Mouse (Mus musculus) embryonic facial prominence, embryonic 13.5 days (tissue): ENCODE data around the gene Gtpbp3. TPM values are rescaled to one million over a fixed set of nuclear protein-coding genes. Genes with fewer than 3 reads are reported as not detected.

ENCODE experiments used
- ATAC-seq: fragments of 200-750 bp; cut with Nextera tagmentation; 2 replicates; pipeline ENCODE4 v1.8.0; 2017; ENCODE audit warnings: low read depth; ENCODE audit not compliant: insufficient number of reproducible peaks, insufficient read depth, low FRiP score, low TSS enrichment
- H3K27ac ChIP-seq: fragments of 300-500 bp; sonication (generic); 2 replicates; pipeline ENCODE4 v1.5.1; 2015; ENCODE audit warnings: moderate library complexity, mild to moderate bottlenecking, inconsistent platforms
- H3K27me3 ChIP-seq: fragments of 300-500 bp; sonication (generic); 2 replicates; pipeline ENCODE4 v1.6.1; 2015; ENCODE audit warnings: mild to moderate bottlenecking, inconsistent platforms
- H3K36me3 ChIP-seq: fragments of 300-500 bp; sonication (generic); 2 replicates; pipeline ENCODE4 v1.6.1; 2015; ENCODE audit warnings: mild to moderate bottlenecking, inconsistent platforms
- H3K4me1 ChIP-seq: fragments of 300-500 bp; sonication (generic); 2 replicates; pipeline ENCODE4 v1.6.1; 2015; ENCODE audit warnings: inconsistent platforms
- H3K4me2 ChIP-seq: fragments of 300-500 bp; sonication (generic); 2 replicates; pipeline ENCODE4 v1.6.1; 2015; ENCODE audit warnings: moderate library complexity, mild to moderate bottlenecking, inconsistent platforms
- H3K4me3 ChIP-seq: fragments of 300-500 bp; sonication (generic); 2 replicates; pipeline ENCODE4 v1.5.1; 2015; ENCODE audit warnings: mild to moderate bottlenecking, inconsistent platforms
- H3K9ac ChIP-seq: fragments of 300-500 bp; sonication (generic); 2 replicates; pipeline ENCODE4 v1.6.1; 2015; ENCODE audit warnings: mild to moderate bottlenecking, inconsistent platforms
- H3K9me3 ChIP-seq: fragments of 300-500 bp; sonication (generic); 2 replicates; pipeline ENCODE4 v1.6.1; 2016; ENCODE audit warnings: inconsistent platforms
- WGBS: fragments of 180-500 bp; shearing (Covaris S2); methylation state at CpG from one replicate; pipeline ENCODE4 v1.1.7; 2015; ENCODE audit warnings: mixed read lengths; 5-methylcytosine and 5-hydroxymethylcytosine counted together
- polyA plus RNA-seq: library from polyadenylated mRNA; unstranded; fragments of >200 nt; fragmentation: Nextera tagmentation; extraction: Ambion mirVana; gene quantifications from 2 replicates; pipeline ENCODE4 v1.2.1, GENCODE M21; 2015

Gtpbp3 gene
- polyA plus RNA-seq, 1 experiment from 2014 or later = 23.5 TPM

DNA sequence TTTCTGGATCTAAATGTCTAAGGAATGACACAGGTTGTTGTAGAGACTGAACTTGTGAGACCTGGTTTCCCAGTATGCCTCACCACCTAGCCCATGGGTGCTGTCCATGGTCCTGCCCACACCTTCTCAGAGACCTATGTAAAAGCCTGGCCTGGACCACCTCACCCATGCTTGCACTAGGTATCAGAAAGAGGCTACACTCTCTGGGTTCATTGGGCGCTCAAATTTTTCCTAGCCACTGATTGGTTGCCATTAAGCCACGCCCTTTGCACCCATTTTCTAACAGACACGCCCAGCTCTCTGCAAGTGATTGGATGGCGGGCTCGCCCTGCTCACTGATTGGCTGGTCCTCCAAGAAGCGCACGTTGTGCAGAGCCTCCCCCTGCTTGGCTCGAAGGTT is 4.0 kb upstream of the Gtpbp3 start:
- Histone ChIP-seq H3K27me3 (no peaks in the 10 kb centered on the region), H3K4me2 (no peak overlapping the region), H3K4me3 (no peak overlapping the region), H3K9me3 (no peaks in the 10 kb centered on the region), H3K4me1 (peaks cover 25% of the 10 kb centered on the region), H3K9ac (no peak overlapping the region; the same call in 1 of the 2 replicates), H3K27ac (no peak overlapping the region), H3K36me3 (peaks cover 51% of the 10 kb centered on the region)
- WGBS = 48% methylated on average over 8 of the region's 8 CpGs
- ATAC-seq = no peak

DNA sequence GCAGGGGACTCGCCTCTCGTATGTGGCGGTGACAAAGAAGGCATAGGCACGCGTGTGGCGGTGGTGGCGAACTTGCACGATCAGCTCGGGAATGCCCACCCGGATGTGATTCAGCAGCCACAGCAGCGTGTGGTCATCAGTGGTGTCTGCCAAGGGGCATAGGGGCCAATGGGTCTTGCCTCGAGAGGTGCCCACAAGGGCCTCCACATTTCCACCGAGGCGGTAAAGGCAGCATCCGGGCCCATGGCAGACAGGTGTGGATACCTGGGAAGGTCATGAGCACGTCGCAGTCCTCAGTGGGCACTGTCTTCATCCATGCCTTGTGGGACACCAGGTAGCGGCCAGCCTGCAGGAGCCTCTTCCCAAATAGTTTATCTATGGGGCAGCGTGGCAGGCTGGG is 3.2 kb upstream of the Gtpbp3 start:
- 93% methylated on average over 19 of the region's 19 CpGs for WGBS
- Histone ChIP-seq H3K4me2 (peak overlapping the region; percentile 93), H3K4me1 (peaks cover 34% of the 10 kb centered on the region), H3K27me3 (no peaks in the 10 kb centered on the region), H3K27ac (no peak overlapping the region), H3K9me3 (no peaks in the 10 kb centered on the region), H3K9ac (peak overlapping the region; percentile 93), H3K4me3 (peak overlapping the region; percentile 86), H3K36me3 (peaks cover 44% of the 10 kb centered on the region)
- no peak for ATAC-seq

DNA sequence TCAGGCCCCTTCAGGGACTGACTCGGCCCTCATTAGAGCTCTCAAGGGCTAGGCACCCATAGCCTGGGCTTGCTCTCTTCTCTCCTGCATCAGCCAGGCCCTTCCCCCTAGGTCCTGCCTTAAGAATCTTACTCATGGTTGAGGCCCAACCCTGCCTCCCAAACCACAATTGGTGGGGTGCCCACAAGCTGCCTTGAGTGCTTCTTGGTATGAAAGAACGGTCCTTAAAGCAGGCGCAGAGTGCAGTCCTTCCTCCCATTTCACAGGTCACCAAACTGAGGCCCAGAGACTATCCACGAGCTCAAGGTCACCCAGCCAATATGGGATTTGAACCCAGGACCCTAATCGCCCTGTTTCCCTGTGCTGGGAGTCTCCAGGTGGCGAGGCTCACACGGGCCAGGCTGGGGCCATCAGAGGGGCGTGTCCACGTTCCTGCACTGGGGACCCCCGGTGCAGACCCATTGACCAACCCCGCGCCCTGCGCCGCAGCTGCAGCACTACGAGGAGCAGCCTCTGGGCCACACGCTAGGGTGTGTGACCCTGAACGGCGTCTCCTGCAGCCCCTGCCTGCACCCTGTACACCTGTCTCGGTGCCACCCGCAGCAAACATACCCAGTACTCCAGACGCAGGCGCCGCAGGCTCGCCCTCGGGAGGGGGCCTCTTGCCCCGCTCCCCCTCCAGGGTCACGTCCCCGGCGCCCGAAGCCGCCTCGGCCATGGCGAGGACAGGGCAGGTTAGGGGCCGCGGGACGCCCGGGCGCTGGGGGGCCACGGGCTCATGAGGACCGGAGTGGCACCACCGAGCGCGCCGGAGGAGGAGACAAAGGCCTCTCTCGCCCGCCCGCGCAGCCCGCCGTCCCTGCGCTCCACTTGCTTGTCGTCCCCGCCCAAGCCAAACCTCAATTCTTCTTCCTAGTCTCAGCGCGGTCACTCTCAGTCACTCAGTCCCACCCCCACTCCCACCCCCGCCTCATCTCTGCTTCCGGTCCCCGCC is 2.5 kb upstream of the Gtpbp3 start, which contains the start of gene Ano8:
Ano8 (minus strand) TSS at position 822 of the 994 bp plus-strand sequence.
- Histone ChIP-seq H3K36me3 (peaks cover 41% of the 10 kb centered on the region), H3K4me3 (peak within 1 kb of the TSS; percentile 86), H3K27me3 (no peaks in the 10 kb centered on the region), H3K27ac (peak within 1 kb of the TSS; percentile 68), H3K4me1 (peaks cover 39% of the 10 kb centered on the region), H3K4me2 (peak within 1 kb of the TSS; percentile 93), H3K9ac (peak within 1 kb of the TSS; percentile 93), H3K9me3 (no peaks in the 10 kb centered on the region)
- peak; percentile 62; the same call in 1 of the 2 replicates for ATAC-seq
- WGBS = 5% methylated on average over 55 of the region's 58 CpGs

GRCm38 (mm10) chr8:71486136-71486529 is 1.8 kb upstream of the Gtpbp3 start:
- WGBS = 14% methylated on average over 7 of the region's 7 CpGs
- ATAC-seq = no peak

DNA sequence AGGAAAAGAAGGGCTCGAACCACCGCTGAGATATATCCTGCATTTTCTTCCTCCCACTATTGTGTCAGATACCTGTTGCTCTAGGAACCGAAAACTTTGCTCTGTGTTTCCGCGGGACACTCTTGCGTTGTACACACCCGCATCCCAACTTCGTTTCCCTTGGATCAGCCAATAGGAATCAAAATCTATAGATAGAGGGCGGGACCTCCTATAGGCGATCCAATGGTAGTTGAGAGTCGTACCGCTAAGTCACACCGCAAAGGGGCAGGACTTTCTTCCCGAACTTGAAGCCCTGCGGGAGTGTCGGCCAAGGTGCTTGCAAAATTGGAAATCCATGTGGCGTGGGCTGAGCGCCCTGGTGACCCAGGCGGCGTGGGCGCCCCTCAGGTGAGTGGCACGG is 551 bp downstream of the Gtpbp3 start:
- peak; percentile 84 for ATAC-seq
- H3K4me2 ChIP-seq = peak overlapping the region; percentile 100
- H3K4me1 ChIP-seq = peaks cover 39% of the 10 kb centered on the region
- H3K27ac ChIP-seq = peak overlapping the region; percentile 94; the same call in 1 of the 2 replicates
- H3K4me3 ChIP-seq = peak overlapping the region; percentile 90
- H3K9me3 ChIP-seq = no peaks in the 10 kb centered on the region
- H3K36me3 ChIP-seq = peaks cover 43% of the 10 kb centered on the region
- peak overlapping the region; percentile 92 for H3K9ac ChIP-seq
- under 1% methylated on average over 22 of the region's 22 CpGs for WGBS
- no peaks in the 10 kb centered on the region for H3K27me3 ChIP-seq

More at GRCm38 (mm10) chr8:71486136-71486529, 1.8 kb upstream of the Gtpbp3 start:
- Histone ChIP-seq H3K27me3 (no peaks in the 10 kb centered on the region), H3K9ac (peak overlapping the region; percentile 93), H3K4me3 (peak overlapping the region; percentile 86), H3K4me2 (peak overlapping the region; percentile 93), H3K4me1 (peaks cover 39% of the 10 kb centered on the region), H3K27ac (peak overlapping the region; percentile 62; the same call in 1 of the 2 replicates), H3K36me3 (peaks cover 41% of the 10 kb centered on the region), H3K9me3 (no peaks in the 10 kb centered on the region)

- no peak for ATAC-seq
- H3K4me3 ChIP-seq = no peak overlapping the region
Observed at GRCm38 (mm10) chr8:71495039-71495438, 7.1 kb downstream of the Gtpbp3 start.

DNA sequence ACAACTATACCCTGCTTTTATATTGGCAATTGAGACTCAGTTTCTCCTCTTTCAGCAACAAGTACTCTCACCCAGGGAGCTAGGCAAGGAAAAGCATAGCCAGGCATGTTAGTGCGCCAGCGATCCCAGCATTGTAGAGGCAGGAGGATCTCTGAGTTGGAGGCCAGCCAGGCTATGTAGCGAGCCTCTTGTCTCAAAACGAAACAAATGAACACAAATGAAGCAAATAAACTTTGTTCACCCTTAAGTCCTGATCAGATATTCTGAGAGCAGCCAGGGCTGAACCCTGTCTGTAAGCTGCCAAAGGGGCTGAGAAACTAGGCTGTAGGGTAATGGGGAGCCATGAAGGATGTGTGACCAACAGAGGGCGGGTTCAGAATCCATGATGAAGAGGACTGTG is 7.9 kb downstream of the Gtpbp3 start:
- H3K27me3 ChIP-seq = no peaks in the 10 kb centered on the region
- H3K9me3 ChIP-seq = no peaks in the 10 kb centered on the region
- no peak for ATAC-seq
- H3K4me2 ChIP-seq = no peak overlapping the region
- H3K27ac ChIP-seq = peak overlapping the region; percentile 44; the same call in 1 of the 2 replicates
- no peak overlapping the region for H3K4me3 ChIP-seq
- WGBS = 89% methylated on average over 5 of the region's 5 CpGs
- H3K36me3 ChIP-seq = peaks cover 42% of the 10 kb centered on the region
- H3K4me1 ChIP-seq = peaks cover 28% of the 10 kb centered on the region
- no peak overlapping the region; the same call in 1 of the 2 replicates for H3K9ac ChIP-seq

More at GRCm38 (mm10) chr8:71495039-71495438, 7.1 kb downstream of the Gtpbp3 start:
- Histone ChIP-seq H3K9me3 (no peaks in the 10 kb centered on the region), H3K4me2 (peak overlapping the region; percentile 32), H3K36me3 (peaks cover 50% of the 10 kb centered on the region), H3K27me3 (no peaks in the 10 kb centered on the region), H3K27ac (no peak overlapping the region), H3K9ac (no peak overlapping the region), H3K4me1 (peaks cover 30% of the 10 kb centered on the region)
- 21% methylated on average over 16 of the region's 16 CpGs for WGBS

DNA sequence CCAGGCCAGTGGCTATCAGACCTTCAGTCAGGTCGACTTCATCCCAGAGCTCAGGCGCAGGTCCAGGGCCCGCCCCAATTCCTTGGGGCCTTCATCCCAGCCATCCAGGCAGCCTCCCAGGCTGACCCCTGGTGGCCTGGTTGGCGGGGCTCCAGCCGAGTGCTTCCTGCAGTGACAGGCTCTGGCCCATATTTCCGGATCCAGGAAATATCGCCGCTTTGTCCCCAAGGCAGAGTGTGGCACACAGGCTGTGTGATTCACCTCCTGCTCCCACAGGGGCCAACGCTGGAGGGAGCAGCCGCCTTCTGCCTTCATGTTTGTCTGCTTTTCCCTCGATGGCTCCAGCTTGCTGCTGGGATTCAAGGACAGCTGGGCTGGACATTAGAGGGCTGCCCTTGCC is 8.6 kb downstream of the Gtpbp3 start:
- ATAC-seq = no peak
- no peaks in the 10 kb centered on the region for H3K9me3 ChIP-seq
- no peak overlapping the region; the same call in 1 of the 2 replicates for H3K9ac ChIP-seq
- H3K27ac ChIP-seq = peak overlapping the region; percentile 40; the same call in 1 of the 2 replicates
- 22% methylated on average over 11 of the region's 11 CpGs for WGBS
- no peaks in the 10 kb centered on the region for H3K27me3 ChIP-seq
- peaks cover 36% of the 10 kb centered on the region for H3K36me3 ChIP-seq
- H3K4me2 ChIP-seq = no peak overlapping the region
- H3K4me1 ChIP-seq = peaks cover 28% of the 10 kb centered on the region
- no peak overlapping the region for H3K4me3 ChIP-seq

DNA sequence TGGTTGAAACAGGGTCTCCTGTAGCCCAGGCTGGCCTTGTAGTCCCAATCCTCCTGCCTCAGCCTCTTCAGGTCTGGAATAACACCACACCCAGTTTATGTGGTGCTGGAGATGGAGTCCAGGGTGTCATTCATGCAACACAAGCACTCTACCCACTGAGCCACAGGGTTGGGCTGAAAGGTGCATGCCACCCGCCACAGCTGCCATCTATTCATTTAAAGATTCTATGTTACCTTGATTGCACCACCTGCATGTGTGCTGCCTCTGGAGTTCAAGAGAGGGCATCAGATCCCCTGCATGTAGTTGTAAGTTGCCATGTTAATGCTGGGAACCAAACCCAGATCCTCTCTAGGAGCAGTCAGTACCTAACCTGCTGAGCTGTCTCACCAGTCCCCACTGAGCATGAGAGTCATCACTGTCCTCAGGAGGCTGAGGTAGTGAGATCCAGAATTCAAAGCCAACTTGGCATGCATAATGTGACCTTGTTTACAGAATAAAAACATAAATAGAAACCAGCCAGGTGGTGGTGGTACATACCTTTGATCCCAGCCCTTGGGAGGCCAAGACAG is 9.3 kb downstream of the Gtpbp3 start:
- 100% methylated on average over 1 of the region's 1 CpGs for WGBS
- Histone ChIP-seq H3K9ac (no peak overlapping the region), H3K27ac (no peak overlapping the region), H3K27me3 (no peaks in the 10 kb centered on the region), H3K36me3 (peaks cover 29% of the 10 kb centered on the region), H3K4me3 (no peak overlapping the region), H3K4me2 (no peak overlapping the region), H3K9me3 (no peaks in the 10 kb centered on the region), H3K4me1 (peaks cover 28% of the 10 kb centered on the region)
- no peak for ATAC-seq

DNA sequence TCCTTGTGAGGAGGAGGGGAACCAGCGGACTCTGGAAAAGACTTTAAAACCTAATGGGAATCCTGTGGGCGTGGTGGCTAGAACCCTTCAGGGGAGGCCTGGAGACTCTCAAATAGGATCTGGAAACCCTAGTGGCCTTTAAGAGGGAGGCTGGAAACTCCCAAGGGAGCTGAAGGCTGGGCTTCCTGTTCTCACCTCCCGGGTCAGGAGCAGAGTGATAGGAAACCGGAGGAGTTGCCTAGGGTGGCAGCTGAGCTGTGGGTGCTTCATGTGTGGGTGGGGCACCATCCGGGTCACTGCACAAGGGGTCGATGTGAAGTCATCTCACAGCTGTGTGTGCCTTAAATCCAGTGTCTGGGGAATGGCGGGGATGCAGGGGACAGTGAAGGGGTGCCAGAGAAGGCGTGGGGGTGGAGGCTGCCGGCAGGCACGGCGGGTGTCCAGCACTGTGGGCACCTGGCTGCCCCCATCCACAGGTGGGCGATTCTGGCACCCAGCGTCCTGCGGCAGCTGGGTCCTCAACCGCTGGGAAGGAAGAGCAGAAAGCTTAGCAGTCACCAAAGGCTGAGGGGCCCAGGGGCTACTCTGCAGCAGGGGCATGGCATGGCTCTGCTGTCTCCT is 10.1 kb downstream of the Gtpbp3 start:
- H3K4me2 ChIP-seq = 0 out of 2 replicates have a peak overlapping the region, but pooled peaks have one; percentile 16
- H3K27ac ChIP-seq = peak overlapping the region; percentile 44; the same call in 1 of the 2 replicates
- no peak overlapping the region for H3K4me3 ChIP-seq
- WGBS = 21% methylated on average over 15 of the region's 15 CpGs
- peak overlapping the region; percentile 47; the same call in 1 of the 2 replicates for H3K9ac ChIP-seq
- H3K9me3 ChIP-seq = no peaks in the 10 kb centered on the region
- no peaks in the 10 kb centered on the region for H3K27me3 ChIP-seq
- no peak for ATAC-seq
- peaks cover 28% of the 10 kb centered on the region for H3K4me1 ChIP-seq
- peaks cover 21% of the 10 kb centered on the region for H3K36me3 ChIP-seq
